8 mouse cellular contexts compared by ENCODE assay signal in the genomic region with DNA sequence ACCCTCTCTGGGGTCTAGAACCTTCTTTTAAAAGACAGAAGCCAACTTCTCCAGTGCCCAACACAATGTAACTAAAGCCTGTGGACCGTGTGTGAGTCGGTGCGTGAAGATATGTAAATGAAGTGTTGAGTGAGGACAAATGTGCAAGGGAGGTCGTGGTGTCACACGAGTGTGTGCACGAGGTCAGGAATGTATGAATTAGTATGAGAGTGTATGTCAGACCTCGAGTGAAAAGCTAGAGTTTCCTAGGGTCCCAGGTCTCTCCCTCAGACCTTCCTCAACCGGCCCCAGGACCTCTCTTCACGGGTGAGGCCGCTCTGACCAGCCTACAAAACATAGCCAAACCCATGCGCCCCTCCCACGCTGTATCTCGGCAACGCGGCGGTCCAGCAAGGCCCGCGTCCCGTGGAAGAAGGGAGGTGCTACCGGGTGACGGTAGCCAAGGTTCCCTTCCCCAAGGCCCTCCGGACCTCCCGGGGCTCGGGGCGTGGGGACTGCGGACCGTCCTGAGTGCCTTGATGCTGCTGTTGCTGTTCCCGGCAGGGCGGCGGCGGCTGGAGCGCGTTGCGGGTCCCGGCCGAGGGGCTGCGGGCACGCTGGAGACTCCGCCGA. TPM values are rescaled to one million over a fixed set of nuclear protein-coding genes. Genes with fewer than 3 reads are reported as not detected.
DNase-seq lines count a peak whose midpoint lies in the region; ATAC-seq and TF ChIP-seq lines count a peak whose summit lies in the region.

No protein-coding gene starts in this region.

- no peaks in the 10 kb centered on the region for H3K36me3 ChIP-seq in kidney, adult 2 months (ENCODE audit: control insufficient read depth, insufficient read depth, low read length)
- H3K36me3 ChIP-seq in embryonic facial prominence, embryonic 15.5 days, result no peaks in the 10 kb centered on the region
- H3K36me3 ChIP-seq in limb, embryonic 13.5 days, result no peaks in the 10 kb centered on the region

- no peak for TF ChIP-seq CTCF in kidney, adult 2 months (conservative IDR thresholded peaks at IDR 0.05; ENCODE audit: insufficient read depth, insufficient read length, low read depth, low read length)
- no peak for TF ChIP-seq CTCF in Patski (IDR thresholded peaks at IDR 0.05)
- no peak for TF ChIP-seq CTCF in olfactory bulb, adult 2 months (IDR thresholded peaks at IDR 0.05; ENCODE audit: insufficient read depth, low read depth, low read length)

- no peak overlapping the region for H3K27ac ChIP-seq in kidney, adult 2 months (ENCODE audit: insufficient read depth, low read depth, low read length)
- H3K27ac ChIP-seq in embryonic facial prominence, embryonic 15.5 days (replicated peaks), result no peak overlapping the region
- H3K27ac ChIP-seq in limb, embryonic 13.5 days, result peak overlapping the region; percentile 52; the same call in 1 of the 2 replicates
- H3K27ac ChIP-seq in olfactory bulb, adult 2 months (ENCODE audit: insufficient read depth, low read depth, low read length), result peak overlapping the region; percentile 54

- CTCF ChIA-PET in Patski (lab: Charles Lee), result no interaction called here

- no peaks in the 10 kb centered on the region for H3K9me3 ChIP-seq in embryonic facial prominence, embryonic 15.5 days (replicated peaks)
- H3K9me3 ChIP-seq in limb, embryonic 13.5 days, result no peaks in the 10 kb centered on the region

- peak; percentile 31 for ATAC-seq in Patski
- ATAC-seq in embryonic facial prominence, embryonic 15.5 days (ENCODE audit: insufficient number of reproducible peaks, low FRiP score, low TSS enrichment, low read depth), result no peak
- ATAC-seq in limb, embryonic 13.5 days (ENCODE audit: low FRiP score, low read depth), result 0 out of 2 replicates have a peak, but pooled peaks have one; percentile 2

- H3K4me1 ChIP-seq in kidney, adult 2 months (ENCODE audit: control insufficient read depth, insufficient read depth, low read length), result no peaks in the 10 kb centered on the region
- peaks cover 25% of the 10 kb centered on the region for H3K4me1 ChIP-seq in embryonic facial prominence, embryonic 15.5 days
- H3K4me1 ChIP-seq in limb, embryonic 13.5 days, result peaks cover 35% of the 10 kb centered on the region
- peaks cover 16% of the 10 kb centered on the region for H3K4me1 ChIP-seq in olfactory bulb, adult 2 months (ENCODE audit: control insufficient read depth, insufficient read depth, low read length)

- no peak overlapping the region for H3K9ac ChIP-seq in embryonic facial prominence, embryonic 15.5 days
- peak overlapping the region; percentile 74 for H3K9ac ChIP-seq in limb, embryonic 13.5 days

- TF ChIP-seq POLR2A in kidney, adult 2 months (IDR thresholded peaks at IDR 0.05; ENCODE audit: low read depth, low read length), result no peak
- no peak for TF ChIP-seq POLR2A in olfactory bulb, adult 2 months (IDR thresholded peaks at IDR 0.05; ENCODE audit: insufficient read depth, low read depth, low read length)

- no peak for DNase-seq in kidney, adult 2 months
- no peak for DNase-seq in kidney, adult 11 months
- DNase-seq in Patski (ENCODE audit: low read depth, low spot score), result no peak
- no peak for DNase-seq in urinary bladder, postnatal 25 days (ENCODE audit: low spot score)
- DNase-seq in right cerebral cortex, postnatal 25 days, result no peak

- in situ Hi-C loops in Patski (cut with MboI; ENCODE audit: low pct_unique_long_range_greater_than_20kb), result loop anchor here (5.0 to 25.0 kb wide), 2 partner anchors 86 to 226 kb away; no protein-coding TSS in a partner anchor

- H3K27me3 ChIP-seq in kidney, adult 2 months (replicated peaks; ENCODE audit: control insufficient read depth, insufficient read depth, low read length), result peaks cover 25% of the 10 kb centered on the region
- no peaks in the 10 kb centered on the region for H3K27me3 ChIP-seq in Patski
- H3K27me3 ChIP-seq in embryonic facial prominence, embryonic 15.5 days, result peaks cover 81% of the 10 kb centered on the region
- peaks cover 73% of the 10 kb centered on the region for H3K27me3 ChIP-seq in limb, embryonic 13.5 days

- POLR2A ChIA-PET in Patski (lab: Charles Lee), result no interaction called here

- 7% methylated on average over 40 of the region's 40 CpGs for WGBS in kidney, adult 2 months
- 3% methylated on average over 40 of the region's 40 CpGs for WGBS in embryonic facial prominence, embryonic 15.5 days
- WGBS in limb, embryonic 13.5 days, result 1% methylated on average over 40 of the region's 40 CpGs
- 13% methylated on average over 40 of the region's 40 CpGs for WGBS in olfactory bulb, adult 2 months

- H3K4me2 ChIP-seq in embryonic facial prominence, embryonic 15.5 days (replicated peaks), result peak overlapping the region; percentile 94
- peak overlapping the region; percentile 91 for H3K4me2 ChIP-seq in limb, embryonic 13.5 days (replicated peaks)

- peak overlapping the region; percentile 4; the same call in 1 of the 2 replicates for H3K4me3 ChIP-seq in kidney, adult 2 months (ENCODE audit: insufficient read depth, low read depth, low read length)
- H3K4me3 ChIP-seq in embryonic facial prominence, embryonic 15.5 days (replicated peaks), result peak overlapping the region; percentile 49
- peak overlapping the region; percentile 62 for H3K4me3 ChIP-seq in limb, embryonic 13.5 days
- peak overlapping the region; percentile 57 for H3K4me3 ChIP-seq in olfactory bulb, adult 2 months (ENCODE audit: insufficient read depth, low read depth, low read length)

RNA-seq across cellular contexts. Expression of gene Zic5, which starts 2.3 kb away (rescaled TPM):
- not detected in 2 replicates for polyA plus RNA-seq in kidney, adult 2 months (2012; rRNA removed)
- 15.1 TPM for polyA plus RNA-seq in Patski (2021)
- 0.09 and 0.89 TPM in 2 replicates for polyA plus RNA-seq in embryonic facial prominence, embryonic 15.5 days (2015; fragmentation: Nextera tagmentation; extraction: Ambion mirVana)
- 2.3 and 2.6 TPM in 2 replicates for polyA plus RNA-seq in limb, embryonic 13.5 days (2015; fragmentation: Nextera tagmentation; extraction: Ambion mirVana)
- polyA plus RNA-seq in olfactory bulb, adult 2 months (2012; ENCODE audit: insufficient read depth, insufficient read length, low replicate concordance, missing spikeins), result not detected in 2 replicates

RNA-seq across cellular contexts. Expression of gene Zic2, which starts 12.0 kb away (rescaled TPM):
- not detected in 2 replicates for polyA plus RNA-seq in kidney, adult 2 months (2012; rRNA removed)
- 16.2 TPM for polyA plus RNA-seq in Patski (2021)
- 0.09 and 0.32 TPM in 2 replicates for polyA plus RNA-seq in embryonic facial prominence, embryonic 15.5 days (2015; fragmentation: Nextera tagmentation; extraction: Ambion mirVana)
- polyA plus RNA-seq in limb, embryonic 13.5 days (2015; fragmentation: Nextera tagmentation; extraction: Ambion mirVana), result 2.8 and 3.2 TPM in 2 replicates
- polyA plus RNA-seq in olfactory bulb, adult 2 months (2012; ENCODE audit: insufficient read depth, insufficient read length, low replicate concordance, missing spikeins), result not detected in 2 replicates

RNA-seq across cellular contexts. Expression of gene Gm5089, which starts 12.3 kb away (rescaled TPM):
- polyA plus RNA-seq in kidney, adult 2 months (2012; rRNA removed), result not detected in 2 replicates
- not detected for polyA plus RNA-seq in Patski (2021)
- polyA plus RNA-seq in embryonic facial prominence, embryonic 15.5 days (2015; fragmentation: Nextera tagmentation; extraction: Ambion mirVana), result 0.08 TPM in 1 of 2 replicates, not detected in the other
- 0.18 and 0.37 TPM in 2 replicates for polyA plus RNA-seq in limb, embryonic 13.5 days (2015; fragmentation: Nextera tagmentation; extraction: Ambion mirVana)
- not detected in 2 replicates for polyA plus RNA-seq in olfactory bulb, adult 2 months (2012; ENCODE audit: insufficient read depth, insufficient read length, low replicate concordance, missing spikeins)

RNA-seq across cellular contexts. Expression of gene Gm10837, which starts 27.2 kb away (rescaled TPM):
- polyA plus RNA-seq in kidney, adult 2 months (2012; rRNA removed), result not detected in 2 replicates
- not detected for polyA plus RNA-seq in Patski (2021)
- polyA plus RNA-seq in embryonic facial prominence, embryonic 15.5 days (2015; fragmentation: Nextera tagmentation; extraction: Ambion mirVana), result not detected in 2 replicates
- polyA plus RNA-seq in limb, embryonic 13.5 days (2015; fragmentation: Nextera tagmentation; extraction: Ambion mirVana), result not detected in 2 replicates
- not detected in 2 replicates for polyA plus RNA-seq in olfactory bulb, adult 2 months (2012; ENCODE audit: insufficient read depth, insufficient read length, low replicate concordance, missing spikeins)

Comparison
In these comparisons a context has a peak if more than half of its experiments do, and no peak if none do; other contexts are left out.
1. H3K27ac ChIP-seq: peak in limb, embryonic 13.5 days (single experiment) and olfactory bulb, adult 2 months (single experiment); none in kidney, adult 2 months (single experiment) and embryonic facial prominence, embryonic 15.5 days (single experiment).
2. H3K4me3 ChIP-seq: peak in every context shown above with its lines; median percentile 62 in limb, embryonic 13.5 days; 57 in olfactory bulb, adult 2 months; 49 in embryonic facial prominence, embryonic 15.5 days; 4 in kidney, adult 2 months.